Mouse (Mus musculus): ENCODE measurements at regions not wholly inside any gene's neighbourhood (a gene's known extent, or its start where the extent isn't known, plus 50 kb on each side); places are given as distances from the start of the nearest gene placed in this dataset.

GRCm38 (mm10) chr3:52780356-52780755, 236.7 kb downstream of the Cog6 start:
- 89% methylated on average over 8 of the region's 8 CpGs for WGBS
- no peaks in the 10 kb centered on the region for H3K27me3 ChIP-seq (ENCODE audit: control insufficient read depth, insufficient read depth, low read length)
- no peak overlapping the region for H3K27ac ChIP-seq (replicated peaks; ENCODE audit: insufficient read depth, low read depth, low read length)
- no peak for DNase-seq (ENCODE audit: extremely low read depth, low read depth, low spot score)
- H3K9ac ChIP-seq (ENCODE audit: low read depth, low read length) = no peak overlapping the region
- no peaks in the 10 kb centered on the region for H3K79me2 ChIP-seq (ENCODE audit: control insufficient read depth, insufficient read depth, low read length)
- H3K36me3 ChIP-seq (ENCODE audit: control insufficient read depth, insufficient read depth, low read length) = no peaks in the 10 kb centered on the region
- no peaks in the 10 kb centered on the region for H3K4me1 ChIP-seq (ENCODE audit: control insufficient read depth, insufficient read depth, low read length)
- no peak overlapping the region for H3K4me3 ChIP-seq (ENCODE audit: insufficient read depth, low read depth, low read length)
- TF ChIP-seq CTCF (IDR thresholded peaks at IDR 0.05; ENCODE audit: low read depth, low read length) (no peak), POLR2A (IDR thresholded peaks at IDR 0.05; ENCODE audit: extremely low read depth, insufficient read depth, low read length) (no peak)

- WGBS = 73% methylated on average over 4 of the region's 4 CpGs
These were observed 241.2 kb downstream of the Cog6 start for GRCm38 (mm10) chr3:52775875-52776274.

GRCm38 (mm10) chr3:52775156-52775555, 241.9 kb downstream of the Cog6 start:
- H3K79me2 ChIP-seq (ENCODE audit: control insufficient read depth, insufficient read depth, low read length) = no peaks in the 10 kb centered on the region
- DNase-seq (ENCODE audit: extremely low read depth, low read depth, low spot score) = no peak
- H3K9ac ChIP-seq (ENCODE audit: low read depth, low read length) = no peak overlapping the region
- H3K4me3 ChIP-seq (ENCODE audit: insufficient read depth, low read depth, low read length) = no peak overlapping the region
- H3K27me3 ChIP-seq (ENCODE audit: control insufficient read depth, insufficient read depth, low read length) = no peaks in the 10 kb centered on the region
- TF ChIP-seq CTCF (IDR thresholded peaks at IDR 0.05; ENCODE audit: low read depth, low read length) (no peak), POLR2A (IDR thresholded peaks at IDR 0.05; ENCODE audit: extremely low read depth, insufficient read depth, low read length) (no peak)
- H3K36me3 ChIP-seq (ENCODE audit: control insufficient read depth, insufficient read depth, low read length) = no peaks in the 10 kb centered on the region
- no peaks in the 10 kb centered on the region for H3K4me1 ChIP-seq (ENCODE audit: control insufficient read depth, insufficient read depth, low read length)
- no peak overlapping the region for H3K27ac ChIP-seq (replicated peaks; ENCODE audit: insufficient read depth, low read depth, low read length)
- 80% methylated on average over 7 of the region's 7 CpGs for whole genome bisulfite sequencing

More at GRCm38 (mm10) chr3:52775875-52776274, 241.2 kb downstream of the Cog6 start:
- DNase-seq (ENCODE audit: extremely low read depth, low read depth, low spot score) = no peak
- Histone ChIP-seq H3K36me3 (ENCODE audit: control insufficient read depth, insufficient read depth, low read length) (no peaks in the 10 kb centered on the region), H3K27me3 (ENCODE audit: control insufficient read depth, insufficient read depth, low read length) (no peaks in the 10 kb centered on the region), H3K4me1 (ENCODE audit: control insufficient read depth, insufficient read depth, low read length) (no peaks in the 10 kb centered on the region), H3K79me2 (ENCODE audit: control insufficient read depth, insufficient read depth, low read length) (no peaks in the 10 kb centered on the region), H3K4me3 (ENCODE audit: insufficient read depth, low read depth, low read length) (no peak overlapping the region), H3K9ac (ENCODE audit: low read depth, low read length) (no peak overlapping the region), H3K27ac (replicated peaks; ENCODE audit: insufficient read depth, low read depth, low read length) (no peak overlapping the region)
- TF ChIP-seq POLR2A (IDR thresholded peaks at IDR 0.05; ENCODE audit: extremely low read depth, insufficient read depth, low read length) = no peak
- TF ChIP-seq CTCF (IDR thresholded peaks at IDR 0.05; ENCODE audit: low read depth, low read length) = no peak

GRCm38 (mm10) chr3:52774734-52775133, 242.3 kb downstream of the Cog6 start:
- H3K79me2 ChIP-seq (ENCODE audit: control insufficient read depth, insufficient read depth, low read length) = no peaks in the 10 kb centered on the region
- H3K9ac ChIP-seq (ENCODE audit: low read depth, low read length) = no peak overlapping the region
- H3K4me3 ChIP-seq (ENCODE audit: insufficient read depth, low read depth, low read length) = no peak overlapping the region
- WGBS = 91% methylated on average over 6 of the region's 6 CpGs
- H3K27ac ChIP-seq (replicated peaks; ENCODE audit: insufficient read depth, low read depth, low read length) = no peak overlapping the region
- H3K36me3 ChIP-seq (ENCODE audit: control insufficient read depth, insufficient read depth, low read length) = no peaks in the 10 kb centered on the region
- no peak for DNase-seq (ENCODE audit: extremely low read depth, low read depth, low spot score)
- no peaks in the 10 kb centered on the region for H3K4me1 ChIP-seq (ENCODE audit: control insufficient read depth, insufficient read depth, low read length)
- TF ChIP-seq CTCF (IDR thresholded peaks at IDR 0.05; ENCODE audit: low read depth, low read length) (no peak), POLR2A (IDR thresholded peaks at IDR 0.05; ENCODE audit: extremely low read depth, insufficient read depth, low read length) (no peak)
- H3K27me3 ChIP-seq (ENCODE audit: control insufficient read depth, insufficient read depth, low read length) = no peaks in the 10 kb centered on the region

- DNase-seq (ENCODE audit: extremely low read depth, low read depth, low spot score) = no peak
- no peaks in the 10 kb centered on the region for H3K79me2 ChIP-seq (ENCODE audit: control insufficient read depth, insufficient read depth, low read length)
- H3K4me1 ChIP-seq (ENCODE audit: control insufficient read depth, insufficient read depth, low read length) = no peaks in the 10 kb centered on the region
- no peak for TF ChIP-seq POLR2A (IDR thresholded peaks at IDR 0.05; ENCODE audit: extremely low read depth, insufficient read depth, low read length)
- TF ChIP-seq CTCF (IDR thresholded peaks at IDR 0.05; ENCODE audit: low read depth, low read length) = no peak
- WGBS = 71% methylated on average over 10 of the region's 10 CpGs
- H3K36me3 ChIP-seq (ENCODE audit: control insufficient read depth, insufficient read depth, low read length) = no peaks in the 10 kb centered on the region
- H3K4me3 ChIP-seq (ENCODE audit: insufficient read depth, low read depth, low read length) = no peak overlapping the region
- H3K27ac ChIP-seq (replicated peaks; ENCODE audit: insufficient read depth, low read depth, low read length) = no peak overlapping the region
- no peak overlapping the region for H3K9ac ChIP-seq (ENCODE audit: low read depth, low read length)
- H3K27me3 ChIP-seq (ENCODE audit: control insufficient read depth, insufficient read depth, low read length) = no peaks in the 10 kb centered on the region
These were observed 249.8 kb downstream of the Cog6 start for GRCm38 (mm10) chr3:52767276-52767675.

GRCm38 (mm10) chr3:52766841-52767240, 250.2 kb downstream of the Cog6 start:
- DNase-seq (ENCODE audit: extremely low read depth, low read depth, low spot score) = no peak
- Histone ChIP-seq H3K4me3 (ENCODE audit: insufficient read depth, low read depth, low read length) (no peak overlapping the region), H3K36me3 (ENCODE audit: control insufficient read depth, insufficient read depth, low read length) (no peaks in the 10 kb centered on the region), H3K27ac (replicated peaks; ENCODE audit: insufficient read depth, low read depth, low read length) (no peak overlapping the region), H3K79me2 (ENCODE audit: control insufficient read depth, insufficient read depth, low read length) (no peaks in the 10 kb centered on the region), H3K27me3 (ENCODE audit: control insufficient read depth, insufficient read depth, low read length) (no peaks in the 10 kb centered on the region), H3K4me1 (ENCODE audit: control insufficient read depth, insufficient read depth, low read length) (no peaks in the 10 kb centered on the region), H3K9ac (ENCODE audit: low read depth, low read length) (no peak overlapping the region)
- 76% methylated on average over 5 of the region's 5 CpGs for WGBS
- TF ChIP-seq CTCF (IDR thresholded peaks at IDR 0.05; ENCODE audit: low read depth, low read length) (no peak), POLR2A (IDR thresholded peaks at IDR 0.05; ENCODE audit: extremely low read depth, insufficient read depth, low read length) (no peak)
